Mouse (Mus musculus) CH12.LX (cell line): ENCODE data around the gene Fiz1. TPM values are rescaled to one million over a fixed set of nuclear protein-coding genes. Genes with fewer than 3 reads are reported as not detected.
A peak's percentile ranks its signal among the peaks of the same experiment; 100 is the strongest.

Source experiments
- DNase-seq: peaks from one replicate; pipeline ENCODE4 v3.0.0-alpha.2; 2013; ENCODE audit errors: extremely low read depth
- H3K27ac ChIP-seq: 2 replicates; pipeline ENCODE4 v1.5.1; 2012; ENCODE audit warnings: low read depth, mild to moderate bottlenecking, control low read depth, moderate library complexity; ENCODE audit not compliant: insufficient read depth
- H3K27me3 ChIP-seq: replicated peaks from 2 replicates; pipeline ENCODE3; 2012; ENCODE audit warnings: inconsistent platforms
- H3K36me3 ChIP-seq, 2 experiments: replicated peaks in 1 of 2; 2 replicates each; pipeline versions ENCODE3 to v1.6.1; 2012; ENCODE audit warnings: inconsistent platforms in 1 of 2, low read length in 1 of 2, mild to moderate bottlenecking in 1 of 2, mixed read lengths in 1 of 2, moderate library complexity in 1 of 2; ENCODE audit not compliant: control insufficient read depth in 1 of 2, insufficient read depth in 1 of 2
- H3K4me1 ChIP-seq, 2 experiments: 2 replicates each; pipeline ENCODE4 v1.6.1; 2012; ENCODE audit warnings: inconsistent platforms in 1 of 2, moderate library complexity in 1 of 2; ENCODE audit not compliant: insufficient read depth in 2 of 2, control insufficient read depth in 1 of 2
- H3K4me2 ChIP-seq: 2 replicates; pipeline ENCODE4 v1.6.1; 2012; ENCODE audit warnings: low read depth, mild to moderate bottlenecking, control low read depth; ENCODE audit not compliant: poor library complexity, insufficient read depth, severe bottlenecking
- H3K4me3 ChIP-seq, 3 experiments: fragments of 150-350 bp in 1 of 3; sonication (generic) in 1 of 3; replicated peaks in 1 of 3; 2 replicates each; pipeline versions ENCODE3 to v1.5.1; 2011 to 2012; ENCODE audit warnings: low read depth in 2 of 3, low read length in 2 of 3, mild to moderate bottlenecking in 2 of 3, moderate library complexity in 2 of 3, control low read depth in 1 of 3, improper control_type of control experiment in 1 of 3, inconsistent platforms in 1 of 3, mixed read lengths in 1 of 3; ENCODE audit not compliant: poor library complexity in 1 of 3
- H3K79me2 ChIP-seq: replicated peaks from 2 replicates; pipeline ENCODE4 v1.6.1; 2012; ENCODE audit warnings: mild to moderate bottlenecking, moderate library complexity; ENCODE audit not compliant: control insufficient read depth, poor library complexity, insufficient read depth, severe bottlenecking; ENCODE audit errors: extremely low read depth
- H3K9ac ChIP-seq: 2 replicates; pipeline ENCODE4 v1.6.1; 2012; ENCODE audit warnings: low read depth, mild to moderate bottlenecking, control low read depth, moderate library complexity; ENCODE audit not compliant: insufficient read depth
- H3K9me3 ChIP-seq: replicated peaks from 2 replicates; pipeline ENCODE3; 2012; ENCODE audit warnings: low read length, inconsistent platforms, mixed read lengths
- CHD2 ChIP-seq: IDR thresholded peaks from 2 replicates; pipeline ENCODE4 v1.6.1; 2011; ENCODE audit warnings: low read length, improper control_type of control experiment
- E2F4 ChIP-seq: IDR thresholded peaks from 2 replicates; pipeline ENCODE4 v1.6.1; 2011; ENCODE audit warnings: low read depth, low read length, improper control_type of control experiment; ENCODE audit not compliant: insufficient replicate concordance
- ELF1 ChIP-seq: IDR thresholded peaks from 2 replicates; pipeline ENCODE4 v1.6.1; 2014; ENCODE audit warnings: low read depth, mild to moderate bottlenecking, inconsistent platforms, low read length, improper control_type of control experiment
- HCFC1 ChIP-seq: IDR thresholded peaks from 2 replicates; pipeline ENCODE4 v1.6.1; 2012; ENCODE audit warnings: low read depth, mild to moderate bottlenecking, inconsistent platforms, low read length, improper control_type of control experiment
- IRF4 ChIP-seq: IDR thresholded peaks from 2 replicates; pipeline ENCODE4 v1.6.1; 2014; ENCODE audit warnings: low read depth, mild to moderate bottlenecking, inconsistent platforms, low read length, improper control_type of control experiment
- JUN ChIP-seq: IDR thresholded peaks from 2 replicates; pipeline ENCODE4 v1.6.1; 2011; ENCODE audit warnings: low read depth, mild to moderate bottlenecking, low read length, improper control_type of control experiment, moderate library complexity; ENCODE audit not compliant: insufficient read depth
- MAZ ChIP-seq: IDR thresholded peaks from 2 replicates; pipeline ENCODE4 v1.6.1; 2012; ENCODE audit warnings: low read depth, mild to moderate bottlenecking, inconsistent platforms, low read length, improper control_type of control experiment, moderate library complexity
- MXI1 ChIP-seq: IDR thresholded peaks from 2 replicates; pipeline ENCODE4 v1.6.1; 2011; ENCODE audit warnings: mild to moderate bottlenecking, low read depth, low read length, improper control_type of control experiment
- MYC ChIP-seq: IDR thresholded peaks from 2 replicates; pipeline ENCODE4 v1.6.1; 2011; ENCODE audit warnings: low read depth, mild to moderate bottlenecking, improper control_type of control experiment, low read length
- NELFE ChIP-seq: IDR thresholded peaks from 2 replicates; pipeline ENCODE4 v1.6.1; 2011; ENCODE audit warnings: low read depth, low read length, improper control_type of control experiment
- NRF1 ChIP-seq: IDR thresholded peaks from 2 replicates; pipeline ENCODE4 v1.6.1; 2014; ENCODE audit warnings: low read depth, mild to moderate bottlenecking, inconsistent platforms, low read length, improper control_type of control experiment, moderate library complexity
- POLR2A ChIP-seq: IDR thresholded peaks from 2 replicates; pipeline ENCODE4 v1.6.1; 2011; ENCODE audit warnings: low read depth, mild to moderate bottlenecking, improper control_type of control experiment, low read length
- SIN3A ChIP-seq: IDR thresholded peaks from 2 replicates; pipeline ENCODE4 v1.6.1; 2012; ENCODE audit warnings: low read length, improper control_type of control experiment, inconsistent platforms
- SMC3 ChIP-seq: IDR thresholded peaks from 2 replicates; pipeline ENCODE4 v1.6.1; 2011; ENCODE audit warnings: low read depth, low read length, improper control_type of control experiment
- TCF12 ChIP-seq: IDR thresholded peaks from 2 replicates; pipeline ENCODE4 v1.6.1; 2014; ENCODE audit warnings: low read depth, mild to moderate bottlenecking, inconsistent platforms, low read length, improper control_type of control experiment
- USF2 ChIP-seq: conservative IDR thresholded peaks from 2 replicates; pipeline ENCODE4 v1.6.1; 2011; ENCODE audit warnings: low read depth, low read length, improper control_type of control experiment
- ZKSCAN1 ChIP-seq: IDR thresholded peaks from 2 replicates; pipeline ENCODE4 v1.6.1; 2012; ENCODE audit warnings: low read depth, inconsistent platforms, low read length, improper control_type of control experiment, borderline replicate concordance
- ZMIZ1 ChIP-seq: IDR thresholded peaks from 2 replicates; pipeline ENCODE4 v1.6.1; 2012; ENCODE audit warnings: low read depth, mild to moderate bottlenecking, inconsistent platforms, low read length, improper control_type of control experiment
- dilution Hi-C: fragments of 300-500 bp; cut with MboI; formaldehyde crosslinking; loops from 2 replicates; pipeline ENCODE4 v1.14.3; 2020; ENCODE audit warnings: low sequenced_read_pairs; ENCODE audit not compliant: extremely low pct_unique_long_range_greater_than_20kb, extremely low pct_ligation_motif_present
- in situ Hi-C: fragments of 300-500 bp; cut with MboI; formaldehyde crosslinking; loops from 3 replicates; pipeline ENCODE4 v1.14.3; 2019; ENCODE audit warnings: low sequenced_read_pairs, low pct_ligation_motif_present, low pct_unique_long_range_greater_than_20kb, mixed read lengths
- polyA plus RNA-seq: library from polyadenylated mRNA; unstranded; fragments of >175 nt; gene quantifications from 2 replicates; pipeline ENCODE4 v1.2.1, GENCODE M21; 2012; ENCODE audit warnings: low read depth; ENCODE audit not compliant: insufficient read length
- total RNA-seq, 2 experiments: library from RNA; depleted of rRNA; stranded (reverse); fragments of 300-350 nt in 1 of 2; fragments of >200 nt in 1 of 2; gene quantifications; 2 replicates each; pipeline ENCODE4 v1.2.3; 2012 to 2014

Gene Fiz1
- total and polyA plus RNA-seq, 3 experiments = 18.4 to 40.8 (median 24.3) TPM

- dilution Hi-C loops = no loop called here
- peaks cover 11 to 23% of the 10 kb centered on the region in 2 experiments for H3K36me3 ChIP-seq
- TF ChIP-seq JUN = no peak
- no peak for TF ChIP-seq E2F4
- TF ChIP-seq SIN3A = peak; percentile 83
- TF ChIP-seq NELFE = peak; percentile 55; the same call in 1 of the 2 replicates
- peak; percentile 33; the same call in 1 of the 2 replicates for TF ChIP-seq TCF12
- peak; percentile 58 for TF ChIP-seq POLR2A
- TF ChIP-seq HCFC1 = peak; percentile 78
- no peak for TF ChIP-seq MXI1
- TF ChIP-seq CHD2 = peak; percentile 79
- TF ChIP-seq MYC = no peak
- TF ChIP-seq ELF1 = peak; percentile 78
- peak; percentile 62; the same call in 1 of the 2 replicates for TF ChIP-seq IRF4
- TF ChIP-seq NRF1 = 0 out of 2 replicates have a peak, but pooled peaks have one; percentile 8
- TF ChIP-seq MAZ = peak; percentile 97
- TF ChIP-seq USF2 = no peak
- TF ChIP-seq ZKSCAN1 = peak; percentile 31; the same call in 1 of the 2 replicates
- no peak for TF ChIP-seq ZMIZ1
- TF ChIP-seq SMC3 = no peak
- DNase-seq = peak; percentile 87
- H3K4me2 ChIP-seq = peak within 1 kb of the TSS; percentile 73
- no peaks in the 10 kb centered on the region for H3K27me3 ChIP-seq
- peak within 1 kb of the TSS; percentile 75 to 82 (median 77) for H3K4me3 ChIP-seq
- peaks cover 0 to 13% of the 10 kb centered on the region in 2 experiments; a peak in 2 of 4 replicates for H3K4me1 ChIP-seq
- no peaks in the 10 kb centered on the region for H3K79me2 ChIP-seq
- in situ Hi-C loops = no loop called here
- peak within 1 kb of the TSS; percentile 25 for H3K27ac ChIP-seq
- H3K9me3 ChIP-seq = peaks cover 12% of the 10 kb centered on the region
- peak within 1 kb of the TSS; percentile 91 for H3K9ac ChIP-seq
Observed at GRCm38 (mm10) chr7:4996003-4996895, 18.2 kb downstream of the Fiz1 start, which contains the start of gene Zfp579. Zfp579 (minus strand) TSS chr7:4996158.
